ENCODE assay signal across 25 mouse cellular contexts in genomic region chr17:86795773-86796172, GRCm38 (mm10).
"Had no signal": no experiment of that assay in that cellular context is flagged by ENCODE, and none has a peak within 500 bp of the region (broad histone marks: within the 10 kb centered on the region; RNA-seq: fewer than 3 reads in every experiment).

No protein-coding gene starts in this region.

- H3K9me3 ChIP-seq: heart, embryonic 10.5 days; heart, embryonic 12.5 days; hindbrain, embryonic 10.5 days; hindbrain, embryonic 12.5 days; intestine, embryonic 15.5 days; limb, embryonic 10.5 days; limb, embryonic 12.5 days; liver, embryonic 13.5 days; liver, embryonic 15.5 days had no signal

- H3K4me1 ChIP-seq: hindbrain, embryonic 12.5 days; intestine, embryonic 15.5 days had no signal

- H3K4me2 ChIP-seq: heart, embryonic 12.5 days; hindbrain, embryonic 12.5 days; hindbrain, embryonic 14.5 days; intestine, embryonic 15.5 days; limb, embryonic 12.5 days; liver, embryonic 13.5 days; liver, embryonic 15.5 days had no signal

- H3K9ac ChIP-seq: heart, embryonic 12.5 days; hindbrain, embryonic 12.5 days; hindbrain, embryonic 14.5 days; intestine, embryonic 15.5 days; limb, embryonic 12.5 days; liver, embryonic 13.5 days; liver, embryonic 15.5 days; liver, postnatal 0 days had no signal

- H3K27ac ChIP-seq: heart, embryonic 10.5 days; hindbrain, embryonic 10.5 days; hindbrain, embryonic 12.5 days; hindbrain, embryonic 14.5 days; intestine, embryonic 15.5 days; kidney, postnatal 0 days; layer of hippocampus, adult 2 months; left cerebral cortex, adult 2 months; limb, embryonic 10.5 days; limb, embryonic 12.5 days; liver, embryonic 13.5 days; liver, embryonic 15.5 days had no signal

- H3K27me3 ChIP-seq: heart, embryonic 12.5 days; hindbrain, embryonic 12.5 days; intestine, embryonic 15.5 days; limb, embryonic 12.5 days; liver, embryonic 13.5 days; liver, embryonic 15.5 days had no signal

- DNase-seq: gastrocnemius, postnatal 10 days; gastrocnemius, postnatal 25 days; heart, adult 18-20 months; heart, postnatal 10 days; heart, postnatal 4 days; kidney, adult 18-20 months; kidney, postnatal 25 days; liver; liver, embryonic 13.5 days; liver, postnatal 0 days had no signal

- H3K4me3 ChIP-seq: heart, embryonic 10.5 days; heart, embryonic 12.5 days; hindbrain, embryonic 10.5 days; hindbrain, embryonic 12.5 days; intestine, embryonic 15.5 days; layer of hippocampus, adult 2 months; left cerebral cortex, adult 2 months; limb, embryonic 10.5 days; limb, embryonic 12.5 days; liver, embryonic 13.5 days; liver, embryonic 15.5 days had no signal

- ATAC-seq: hindbrain, embryonic 16.5 days; inflammation-experienced regulatory T-cells, adult 6 months; intestine, embryonic 15.5 days; intestine, postnatal 0 days; liver, postnatal 0 days had no signal

- H3K36me3 ChIP-seq: heart, embryonic 10.5 days; heart, embryonic 12.5 days; hindbrain, embryonic 10.5 days; hindbrain, embryonic 12.5 days; intestine, embryonic 15.5 days; limb, embryonic 10.5 days; limb, embryonic 12.5 days; liver, embryonic 13.5 days; liver, embryonic 15.5 days had no signal
